Mouse (Mus musculus): ENCODE data around the gene Frs3.

Frs3 gene

DNA sequence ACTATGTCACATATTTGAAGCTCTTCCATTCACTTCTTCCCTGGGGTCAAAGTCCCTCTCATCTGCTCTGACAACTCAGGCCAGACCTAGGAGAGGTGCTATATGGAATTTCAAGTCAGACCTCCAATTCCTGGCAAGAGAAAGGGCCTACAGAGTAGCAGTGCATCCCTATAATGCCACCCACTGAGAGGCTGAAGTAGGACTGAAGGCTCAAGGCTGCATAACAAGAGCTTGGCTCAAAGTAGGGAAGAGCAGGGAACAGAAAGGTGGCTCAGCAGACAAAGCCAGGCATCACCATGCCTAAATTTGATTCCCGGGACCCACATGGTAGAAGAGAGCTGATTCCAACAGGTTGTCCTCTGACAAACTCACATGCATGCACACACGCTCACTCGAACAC lies 2.8 kb downstream of the Frs3 start:
- DNase-seq (ENCODE audit: low read depth, low spot score), result no peak

- no peak for DNase-seq (ENCODE audit: low read depth, low spot score)
These were observed 5.0 kb downstream of the Frs3 start for GRCm38 (mm10) chr17:47693671-47694441.

DNA sequence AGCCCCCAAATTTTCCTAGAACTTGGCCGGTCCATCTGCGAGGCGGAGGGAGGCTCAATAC lies 5.4 kb downstream of the Frs3 start, which contains the start of gene Gm21981:
Gene Gm21981, minus strand, starts transcription at position 14 of the 61 bp plus-strand sequence.
- no peak for DNase-seq (ENCODE audit: low read depth, low spot score)

- DNase-seq (ENCODE audit: low read depth, low spot score), result peak; percentile 96
These were observed 5.9 kb downstream of the Frs3 start, which contains the start of gene Prickle4 for GRCm38 (mm10) chr17:47694503-47695336. TSS of gene Prickle4 (minus strand) at chr17:47694736.

GRCm38 (mm10) chr17:47695337-47695710 lies 6.5 kb downstream of the Frs3 start:
- DNase-seq (ENCODE audit: low read depth, low spot score), result no peak

- DNase-seq (ENCODE audit: low read depth, low spot score), result no peak
These were observed 9.3 kb downstream of the Frs3 start for GRCm38 (mm10) chr17:47698156-47698555.

- DNase-seq (ENCODE audit: low read depth, low spot score), result no peak
These were observed 10.2 kb downstream of the Frs3 start for GRCm38 (mm10) chr17:47699055-47699454.

DNA sequence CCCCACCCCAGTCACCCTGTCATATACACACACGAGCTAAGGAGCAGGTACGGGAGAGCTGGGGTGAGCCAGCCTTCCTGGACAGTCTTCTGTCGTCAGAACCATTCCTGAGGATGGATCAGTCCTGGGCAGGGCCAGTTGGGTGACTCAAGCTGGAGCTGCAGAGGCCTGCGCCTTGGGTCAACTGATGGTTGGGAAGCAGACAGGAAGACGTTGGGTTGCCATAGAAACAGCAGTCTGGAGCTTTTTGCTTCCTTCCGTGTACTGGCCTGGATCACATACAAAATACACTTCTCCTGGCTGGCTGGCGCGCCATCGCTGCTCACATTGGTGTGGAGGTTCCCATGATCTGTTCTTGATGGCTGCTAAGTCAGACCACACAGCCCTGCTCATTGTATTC lies 13.0 kb downstream of the Frs3 start:
- no peak for DNase-seq (ENCODE audit: low read depth, low spot score)

DNA sequence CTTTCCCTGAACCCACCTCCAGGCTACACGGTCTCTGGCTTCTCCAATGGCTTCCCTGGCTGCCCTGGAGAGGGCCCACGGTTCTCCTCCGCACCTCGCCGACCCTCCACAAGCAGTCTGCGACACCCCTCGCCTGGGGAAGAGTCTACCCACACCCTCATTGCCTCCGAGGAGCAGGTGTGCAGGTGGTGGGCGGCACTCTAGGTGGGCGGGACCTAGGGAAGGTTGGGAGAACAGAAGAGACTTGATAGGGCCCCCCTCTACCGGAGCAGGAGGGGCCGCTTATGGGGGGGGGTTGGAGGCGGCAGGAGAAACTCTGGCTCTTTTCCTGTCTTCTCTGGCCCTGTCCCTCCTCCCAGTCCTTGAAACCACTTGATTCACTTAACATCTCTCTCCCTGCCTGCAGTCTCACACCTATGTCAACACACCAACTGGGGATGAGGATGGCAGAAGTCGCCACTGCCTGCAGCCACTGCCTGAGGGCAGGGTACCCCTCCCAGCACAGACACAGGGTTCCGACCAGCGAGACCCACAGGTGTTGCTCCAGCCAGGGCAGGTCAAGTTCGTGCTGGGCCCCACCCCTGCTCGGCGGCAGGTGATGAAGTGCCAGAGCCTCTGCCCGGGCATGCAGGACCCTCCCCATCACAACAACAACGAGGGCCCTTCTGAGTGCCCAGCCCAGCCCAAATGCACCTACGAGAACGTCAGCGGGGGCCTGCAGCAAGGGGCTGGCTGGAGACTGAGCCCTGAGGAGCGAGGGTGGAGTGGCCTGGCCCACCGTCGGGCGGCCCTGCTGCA lies 13.9 kb downstream of the Frs3 start:
- no peak for DNase-seq (ENCODE audit: low read depth, low spot score)

- no peak for DNase-seq (ENCODE audit: low read depth, low spot score)
These were observed 14.7 kb downstream of the Frs3 start for GRCm38 (mm10) chr17:47703556-47703955.

- no peak for DNase-seq (ENCODE audit: low read depth, low spot score)
These were observed 15.9 kb downstream of the Frs3 start for GRCm38 (mm10) chr17:47704692-47705091.

DNA sequence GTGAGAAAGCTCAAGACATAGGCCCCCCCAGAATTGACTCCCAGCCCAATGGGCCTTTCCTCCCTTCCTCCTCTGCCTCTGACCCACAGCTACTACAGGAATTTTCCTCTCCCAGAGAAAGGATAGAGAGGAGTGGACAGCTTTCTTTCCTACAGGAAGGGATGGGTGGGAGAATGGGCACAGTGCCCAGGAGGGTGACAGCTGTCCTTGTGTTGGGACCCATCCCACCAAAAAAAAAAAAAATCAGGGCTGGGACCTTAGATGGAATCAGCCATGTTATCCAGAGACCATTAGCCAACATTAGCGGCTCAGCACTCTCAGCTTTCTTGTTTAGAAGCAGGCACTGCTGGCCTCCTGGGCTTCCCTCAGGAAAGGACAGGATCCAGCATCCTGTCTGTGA lies 17.4 kb downstream of the Frs3 start:
- DNase-seq (ENCODE audit: low read depth, low spot score), result no peak

DNA sequence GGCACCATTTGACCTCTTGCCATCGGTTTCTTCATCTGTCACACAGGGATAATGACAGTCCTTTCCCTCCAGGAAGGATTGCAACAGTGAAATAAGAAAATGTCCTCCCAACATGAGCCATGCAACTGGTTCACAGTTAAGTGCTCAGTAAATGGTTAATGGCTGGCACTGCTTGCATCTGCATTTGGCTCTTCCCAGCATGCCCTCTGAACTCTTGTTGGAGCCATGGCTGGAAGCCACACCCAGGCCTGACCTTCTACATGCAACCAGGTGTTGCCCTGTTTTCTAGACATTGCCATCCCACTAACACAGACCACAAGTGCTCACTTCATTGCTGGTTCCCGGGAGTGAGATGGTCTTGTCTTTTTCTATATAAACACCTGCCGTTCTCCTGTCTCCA lies 19.1 kb downstream of the Frs3 start:
- DNase-seq (ENCODE audit: low read depth, low spot score), result no peak

DNA sequence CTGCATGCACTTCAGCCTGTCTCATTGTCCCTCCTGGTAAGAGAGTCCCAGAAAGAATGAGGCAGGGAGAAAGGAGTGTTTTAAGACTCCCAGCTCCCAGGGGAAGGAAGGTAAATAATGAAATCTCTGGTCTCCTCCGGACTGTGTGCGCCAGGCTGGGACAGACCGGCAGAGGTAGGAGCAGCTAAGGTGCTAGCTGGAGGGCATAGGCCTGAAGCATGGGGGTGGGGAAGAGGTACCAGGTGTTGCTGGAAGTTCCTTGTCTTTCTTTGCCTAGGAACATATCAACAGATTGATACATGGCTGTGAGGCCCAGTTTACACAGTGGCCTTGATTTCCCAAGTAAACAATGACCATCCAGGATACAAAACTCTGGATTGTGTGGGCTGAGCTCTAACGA lies 20.1 kb downstream of the Frs3 start:
- DNase-seq (ENCODE audit: low read depth, low spot score), result no peak

- no peak for DNase-seq (ENCODE audit: low read depth, low spot score)
These were observed 21.2 kb downstream of the Frs3 start for GRCm38 (mm10) chr17:47710036-47710435.

DNA sequence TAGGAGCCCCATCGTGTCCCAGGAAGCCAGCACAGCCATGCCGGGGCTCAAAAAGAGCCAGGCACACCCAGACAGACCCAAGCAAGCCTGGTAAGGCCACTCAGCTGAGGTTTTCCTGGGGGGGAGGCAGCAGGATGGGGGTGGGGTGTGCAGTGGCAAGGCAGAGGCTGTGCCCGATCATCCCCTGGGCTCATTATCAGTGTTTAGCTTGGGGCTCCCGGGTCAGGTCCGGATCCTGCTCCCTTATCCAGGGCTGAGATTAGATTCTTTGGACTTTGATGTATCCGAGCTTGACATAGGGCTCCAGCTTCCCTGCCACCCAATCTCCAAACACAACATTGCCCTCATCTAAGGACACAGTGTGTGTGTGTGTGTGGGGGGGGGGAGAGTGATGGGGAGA lies 23.1 kb downstream of the Frs3 start:
- DNase-seq (ENCODE audit: low read depth, low spot score), result no peak

- DNase-seq (ENCODE audit: low read depth, low spot score), result no peak
These were observed 24.2 kb downstream of the Frs3 start for GRCm38 (mm10) chr17:47712889-47713571.

DNA sequence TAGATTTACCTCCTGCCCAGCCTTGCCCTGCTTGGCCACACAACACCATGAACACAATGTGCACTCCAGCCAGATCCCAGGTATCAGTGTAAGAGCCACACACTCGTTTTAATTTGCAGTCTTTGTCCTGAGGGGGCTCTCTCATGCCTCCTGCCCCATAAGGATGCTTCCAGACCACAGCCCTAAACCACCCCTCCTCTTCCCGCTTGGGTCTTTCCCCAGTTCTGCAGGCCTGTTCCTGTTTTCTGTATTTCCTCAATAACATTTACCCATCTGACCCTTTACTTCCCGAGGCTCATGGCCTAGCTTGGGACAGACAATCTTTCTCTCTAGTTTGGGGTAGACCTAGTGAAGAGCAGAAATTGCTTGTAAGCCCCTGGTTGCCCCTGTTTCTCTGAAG lies 26.2 kb downstream of the Frs3 start:
- no peak for DNase-seq (ENCODE audit: low read depth, low spot score)

DNA sequence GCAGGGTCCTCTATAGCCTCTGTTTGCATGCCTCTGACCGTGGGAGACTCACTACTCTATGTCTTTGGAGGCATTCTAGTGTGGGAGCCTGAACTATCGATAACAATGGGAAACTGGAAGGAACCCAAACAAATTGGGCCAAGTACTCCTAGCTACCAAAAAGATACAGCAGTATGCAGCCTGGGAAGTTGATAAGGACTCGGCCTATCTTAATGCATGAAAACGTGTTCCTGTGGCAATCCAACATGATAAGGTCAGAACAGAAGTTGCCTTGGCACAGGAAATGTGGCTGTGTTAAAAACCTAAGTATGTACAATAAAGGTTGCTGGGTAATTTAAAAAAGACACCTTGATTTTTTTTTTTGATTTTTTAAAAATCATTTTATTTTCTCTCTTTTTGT lies 32.4 kb downstream of the Frs3 start:
- no peak for DNase-seq (ENCODE audit: low read depth, low spot score)

GRCm38 (mm10) chr17:47726566-47726965 lies 37.7 kb downstream of the Frs3 start, which contains the start of gene Pgc:
TSS of gene Pgc (plus strand) at chr17:47726842.
- DNase-seq (ENCODE audit: low read depth, low spot score), result no peak

DNA sequence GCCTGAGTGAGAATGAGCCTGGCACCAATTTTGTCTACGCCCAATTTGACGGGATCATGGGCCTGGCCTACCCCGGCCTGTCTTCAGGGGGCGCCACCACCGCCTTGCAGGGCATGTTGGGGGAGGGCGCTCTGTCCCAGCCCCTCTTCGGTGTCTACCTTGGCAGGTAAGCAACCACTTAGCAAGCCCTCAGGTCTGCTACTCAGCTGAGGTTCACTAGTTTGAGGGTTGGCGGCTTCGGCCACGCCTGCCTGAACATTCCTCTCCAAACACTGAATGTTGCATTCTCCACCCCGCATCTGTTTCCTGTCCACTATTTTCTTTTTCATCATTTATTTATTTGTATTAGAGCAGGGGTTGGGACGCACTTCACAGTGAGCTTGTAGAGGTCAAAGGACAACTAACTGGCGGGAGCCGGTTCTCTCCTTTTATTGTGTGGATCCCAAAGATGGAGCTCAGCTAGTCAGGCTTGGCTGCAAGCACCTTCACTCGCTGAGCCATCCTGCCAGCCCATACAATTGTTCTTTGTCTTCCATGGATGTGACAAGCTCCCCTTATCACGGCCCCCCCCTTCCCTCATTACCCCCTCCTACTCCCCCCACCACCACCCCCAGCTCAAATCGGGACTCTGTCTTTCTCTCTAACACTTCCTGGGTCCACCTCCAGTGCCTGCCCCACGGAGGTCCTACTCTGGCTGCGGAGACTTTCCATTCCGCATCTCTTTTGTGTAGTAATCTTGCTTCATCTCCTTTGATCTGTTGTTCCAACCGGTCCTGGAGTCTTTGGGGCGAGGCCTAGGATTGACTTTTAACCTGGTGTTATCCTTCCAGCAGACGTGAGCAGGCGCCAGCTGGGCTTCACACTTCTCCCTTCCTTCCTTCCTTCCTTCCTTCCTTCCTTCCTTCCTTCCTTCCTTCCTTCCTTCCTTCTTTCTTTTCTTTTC lies 42.1 kb downstream of the Frs3 start:
- DNase-seq (ENCODE audit: low read depth, low spot score), result no peak
